Mouse (Mus musculus): ENCODE measurements around the gene Nlgn1. TPM values are rescaled to one million over a fixed set of nuclear protein-coding genes. Genes with fewer than 3 reads are reported as not detected.
A peak's percentile ranks its signal among the peaks of the same experiment; 100 is the strongest.

The Nlgn1 gene
- polyA plus RNA-seq, 1 experiment from 2014 or later, result 1.9 TPM

DNA sequence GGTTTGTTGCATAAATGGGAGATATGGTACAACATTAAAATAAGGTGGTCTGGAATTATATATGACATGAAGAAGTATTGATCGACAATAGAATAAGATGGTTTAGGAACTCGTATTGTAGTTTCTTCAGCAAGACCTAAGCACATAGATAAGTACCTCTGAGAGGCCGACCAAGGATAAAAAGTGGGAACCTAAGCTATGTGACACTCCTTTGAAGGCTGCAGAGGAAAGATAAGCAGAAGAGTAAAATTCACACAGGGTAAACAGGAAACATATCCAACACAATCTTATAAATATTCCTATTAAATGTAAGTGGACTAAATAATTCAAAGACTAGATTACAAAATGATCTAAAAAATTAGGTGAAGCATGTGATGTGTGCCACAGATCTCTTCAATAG, 151.2 kb downstream of the Nlgn1 start:
- Histone ChIP-seq H3K9ac (replicated peaks; ENCODE audit: low read length) (no peak overlapping the region), H3K4me1 (ENCODE audit: control insufficient read depth, insufficient read depth, low read length) (no peaks in the 10 kb centered on the region), H3K27ac (replicated peaks; ENCODE audit: low read depth, low read length) (no peak overlapping the region), H3K4me2 (ENCODE audit: low read depth, low read length) (no peak overlapping the region), H3K27me3 (ENCODE audit: control insufficient read depth, insufficient read depth, low read length) (no peaks in the 10 kb centered on the region), H3K4me3 (ENCODE audit: low read depth, low read length) (no peak overlapping the region), H3K36me3 (replicated peaks; ENCODE audit: control insufficient read depth, insufficient read depth, low read depth, low read length) (no peaks in the 10 kb centered on the region), H3K9me3 (replicated peaks; ENCODE audit: control insufficient read depth, low read length) (no peaks in the 10 kb centered on the region)
- 93% methylated on average over 3 of the region's 3 CpGs for WGBS
- DNase-seq (ENCODE audit: low spot score) (no peak), ATAC-seq (replicated peaks; ENCODE audit: insufficient number of reproducible peaks, low FRiP score, low TSS enrichment, low read depth) (no peak)

DNA sequence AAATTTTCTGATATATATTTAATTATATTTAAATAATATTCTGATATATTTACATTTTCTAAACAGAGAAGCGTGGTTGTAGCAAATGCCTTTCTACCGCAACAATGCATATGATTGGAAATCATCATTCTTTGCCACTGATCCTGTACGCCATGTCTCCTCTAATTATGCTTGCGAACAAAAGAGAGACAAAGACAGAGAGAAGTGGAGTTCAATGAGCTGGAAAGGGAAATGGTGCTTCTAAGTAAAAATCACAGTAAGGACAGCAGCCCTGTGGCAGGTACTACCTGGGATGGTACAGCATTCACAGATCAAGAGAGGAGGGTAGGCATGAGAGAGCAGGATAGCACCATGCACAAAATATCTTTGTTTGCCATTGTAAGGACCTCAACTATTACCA, 156.9 kb downstream of the Nlgn1 start:
- Histone ChIP-seq H3K27me3 (ENCODE audit: control insufficient read depth, insufficient read depth, low read length) (no peaks in the 10 kb centered on the region), H3K4me1 (ENCODE audit: control insufficient read depth, insufficient read depth, low read length) (no peaks in the 10 kb centered on the region), H3K27ac (replicated peaks; ENCODE audit: low read depth, low read length) (no peak overlapping the region), H3K4me3 (ENCODE audit: low read depth, low read length) (no peak overlapping the region), H3K9ac (replicated peaks; ENCODE audit: low read length) (no peak overlapping the region), H3K9me3 (replicated peaks; ENCODE audit: control insufficient read depth, low read length) (no peaks in the 10 kb centered on the region), H3K4me2 (ENCODE audit: low read depth, low read length) (no peak overlapping the region), H3K36me3 (replicated peaks; ENCODE audit: control insufficient read depth, insufficient read depth, low read depth, low read length) (no peaks in the 10 kb centered on the region)
- no peak for ATAC-seq (replicated peaks; ENCODE audit: insufficient number of reproducible peaks, low FRiP score, low TSS enrichment, low read depth)
- DNase-seq (ENCODE audit: low spot score), result no peak
- WGBS, result 91% methylated on average over 4 of the region's 4 CpGs

DNA sequence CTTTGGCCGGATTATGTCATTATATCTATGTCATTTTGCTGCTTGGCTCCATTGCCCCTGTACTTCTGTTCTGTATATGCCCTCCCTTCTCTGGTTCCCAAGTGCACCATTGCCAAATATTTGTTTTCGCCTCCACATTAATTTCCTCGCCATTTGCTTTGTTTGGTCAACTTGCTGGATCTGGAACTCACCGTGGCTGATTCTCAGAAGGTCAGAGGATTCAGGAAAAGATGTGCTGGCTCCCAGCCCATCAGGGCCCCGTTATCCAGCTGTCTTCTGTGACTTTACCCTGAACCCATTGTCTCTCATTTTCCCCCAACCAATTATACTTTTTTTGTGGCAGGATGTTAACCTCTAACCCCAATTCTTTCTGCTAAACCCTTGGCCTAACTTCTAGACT, 158.0 kb downstream of the Nlgn1 start:
- no peaks in the 10 kb centered on the region for H3K27me3 ChIP-seq (ENCODE audit: control insufficient read depth, insufficient read depth, low read length)
- no peaks in the 10 kb centered on the region for H3K36me3 ChIP-seq (replicated peaks; ENCODE audit: control insufficient read depth, insufficient read depth, low read depth, low read length)
- H3K9me3 ChIP-seq (replicated peaks; ENCODE audit: control insufficient read depth, low read length), result no peaks in the 10 kb centered on the region
- no peak overlapping the region for H3K27ac ChIP-seq (replicated peaks; ENCODE audit: low read depth, low read length)
- H3K4me1 ChIP-seq (ENCODE audit: control insufficient read depth, insufficient read depth, low read length), result no peaks in the 10 kb centered on the region
- H3K4me3 ChIP-seq (ENCODE audit: low read depth, low read length), result no peak overlapping the region
- H3K9ac ChIP-seq (replicated peaks; ENCODE audit: low read length), result no peak overlapping the region
- WGBS, result 60% methylated on average over 5 of the region's 5 CpGs
- no peak overlapping the region for H3K4me2 ChIP-seq (ENCODE audit: low read depth, low read length)
- no peak for ATAC-seq (replicated peaks; ENCODE audit: insufficient number of reproducible peaks, low FRiP score, low TSS enrichment, low read depth)
- DNase-seq (ENCODE audit: low spot score), result no peak

DNA sequence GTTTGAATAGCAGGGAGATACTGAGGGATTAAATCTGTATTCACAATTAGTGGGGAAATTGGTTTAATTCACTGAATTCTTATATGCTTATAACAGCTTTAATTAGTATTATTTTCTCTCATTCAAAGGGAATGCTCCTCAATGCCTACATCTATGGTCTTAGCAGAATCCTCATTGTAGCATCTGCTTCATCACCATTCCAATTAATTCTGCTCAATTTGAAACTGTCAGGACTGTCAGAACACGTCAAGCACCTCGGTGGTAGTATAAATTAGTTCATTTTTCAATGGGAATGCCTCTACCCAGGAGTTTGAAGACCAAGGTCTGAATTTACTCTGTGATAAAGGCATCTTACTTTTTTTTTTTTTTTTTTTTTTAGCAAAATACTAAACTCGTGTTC, 158.6 kb downstream of the Nlgn1 start:
- no peaks in the 10 kb centered on the region for H3K4me1 ChIP-seq (ENCODE audit: control insufficient read depth, insufficient read depth, low read length)
- 67% methylated on average over 3 of the region's 3 CpGs for WGBS
- no peaks in the 10 kb centered on the region for H3K27me3 ChIP-seq (ENCODE audit: control insufficient read depth, insufficient read depth, low read length)
- ATAC-seq (replicated peaks; ENCODE audit: insufficient number of reproducible peaks, low FRiP score, low TSS enrichment, low read depth), result no peak
- H3K27ac ChIP-seq (replicated peaks; ENCODE audit: low read depth, low read length), result no peak overlapping the region
- no peak overlapping the region for H3K9ac ChIP-seq (replicated peaks; ENCODE audit: low read length)
- H3K4me2 ChIP-seq (ENCODE audit: low read depth, low read length), result no peak overlapping the region
- H3K36me3 ChIP-seq (replicated peaks; ENCODE audit: control insufficient read depth, insufficient read depth, low read depth, low read length), result no peaks in the 10 kb centered on the region
- DNase-seq (ENCODE audit: low spot score), result no peak
- no peaks in the 10 kb centered on the region for H3K9me3 ChIP-seq (replicated peaks; ENCODE audit: control insufficient read depth, low read length)
- no peak overlapping the region for H3K4me3 ChIP-seq (ENCODE audit: low read depth, low read length)

DNA sequence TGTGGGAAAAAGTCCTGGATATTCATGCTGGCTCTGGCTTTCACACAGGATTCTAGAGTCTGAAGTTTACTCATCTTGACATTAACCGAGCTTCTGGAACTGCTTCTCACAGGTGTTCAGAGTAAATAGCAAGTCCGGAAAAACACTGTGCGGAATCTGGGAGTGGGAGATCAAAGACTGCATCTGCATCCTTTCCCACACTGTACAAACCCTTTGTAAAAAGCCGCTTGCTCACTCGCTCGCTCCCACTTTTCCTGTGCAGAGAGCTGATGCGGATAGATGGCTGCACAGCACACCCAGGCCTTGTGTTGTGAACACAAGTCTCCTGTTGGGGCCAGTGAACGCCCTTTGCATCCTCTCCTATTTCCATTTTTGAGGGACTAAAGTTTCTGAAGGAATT, 165.5 kb downstream of the Nlgn1 start:
- WGBS, result 81% methylated on average over 8 of the region's 8 CpGs
- Histone ChIP-seq H3K9ac (replicated peaks; ENCODE audit: low read length) (no peak overlapping the region), H3K4me2 (ENCODE audit: low read depth, low read length) (no peak overlapping the region), H3K36me3 (replicated peaks; ENCODE audit: control insufficient read depth, insufficient read depth, low read depth, low read length) (no peaks in the 10 kb centered on the region), H3K4me1 (ENCODE audit: control insufficient read depth, insufficient read depth, low read length) (no peaks in the 10 kb centered on the region), H3K9me3 (replicated peaks; ENCODE audit: control insufficient read depth, low read length) (no peaks in the 10 kb centered on the region), H3K27me3 (ENCODE audit: control insufficient read depth, insufficient read depth, low read length) (no peaks in the 10 kb centered on the region), H3K4me3 (ENCODE audit: low read depth, low read length) (no peak overlapping the region), H3K27ac (replicated peaks; ENCODE audit: low read depth, low read length) (no peak overlapping the region)
- ATAC-seq (replicated peaks; ENCODE audit: insufficient number of reproducible peaks, low FRiP score, low TSS enrichment, low read depth) (no peak), DNase-seq (ENCODE audit: low spot score) (no peak)

DNA sequence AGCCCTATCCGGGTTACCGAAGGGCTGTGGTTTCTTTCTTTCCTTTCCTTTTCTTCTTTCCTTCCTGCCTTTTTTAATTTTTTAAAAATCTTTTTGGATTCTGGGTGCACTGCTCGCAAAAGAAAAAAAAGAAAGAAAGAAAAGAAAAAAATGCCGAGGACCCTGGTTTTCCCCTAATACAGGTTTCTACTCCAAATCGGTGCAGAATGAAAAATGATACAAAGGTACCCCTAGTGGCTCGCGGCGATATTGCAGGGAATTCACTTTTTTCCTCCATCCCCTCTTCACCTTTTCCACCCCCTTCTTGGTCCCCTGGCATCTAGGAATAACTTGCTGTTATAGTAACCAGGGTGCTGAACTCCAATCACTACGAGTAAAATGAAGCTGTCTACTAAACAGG, 178.5 kb downstream of the Nlgn1 start:
- under 1% methylated on average over 9 of the region's 9 CpGs for WGBS
- Histone ChIP-seq H3K4me1 (ENCODE audit: control insufficient read depth, insufficient read depth, low read length) (no peaks in the 10 kb centered on the region), H3K9me3 (replicated peaks; ENCODE audit: control insufficient read depth, low read length) (no peaks in the 10 kb centered on the region), H3K4me2 (ENCODE audit: low read depth, low read length) (peak overlapping the region; percentile 80), H3K9ac (replicated peaks; ENCODE audit: low read length) (peak overlapping the region; percentile 35), H3K4me3 (ENCODE audit: low read depth, low read length) (peak overlapping the region; percentile 45), H3K27ac (replicated peaks; ENCODE audit: low read depth, low read length) (no peak overlapping the region), H3K36me3 (replicated peaks; ENCODE audit: control insufficient read depth, insufficient read depth, low read depth, low read length) (no peaks in the 10 kb centered on the region), H3K27me3 (ENCODE audit: control insufficient read depth, insufficient read depth, low read length) (no peaks in the 10 kb centered on the region)
- DNase-seq (ENCODE audit: low spot score) (peak; percentile 83), ATAC-seq (replicated peaks; ENCODE audit: insufficient number of reproducible peaks, low FRiP score, low TSS enrichment, low read depth) (no peak)

DNA sequence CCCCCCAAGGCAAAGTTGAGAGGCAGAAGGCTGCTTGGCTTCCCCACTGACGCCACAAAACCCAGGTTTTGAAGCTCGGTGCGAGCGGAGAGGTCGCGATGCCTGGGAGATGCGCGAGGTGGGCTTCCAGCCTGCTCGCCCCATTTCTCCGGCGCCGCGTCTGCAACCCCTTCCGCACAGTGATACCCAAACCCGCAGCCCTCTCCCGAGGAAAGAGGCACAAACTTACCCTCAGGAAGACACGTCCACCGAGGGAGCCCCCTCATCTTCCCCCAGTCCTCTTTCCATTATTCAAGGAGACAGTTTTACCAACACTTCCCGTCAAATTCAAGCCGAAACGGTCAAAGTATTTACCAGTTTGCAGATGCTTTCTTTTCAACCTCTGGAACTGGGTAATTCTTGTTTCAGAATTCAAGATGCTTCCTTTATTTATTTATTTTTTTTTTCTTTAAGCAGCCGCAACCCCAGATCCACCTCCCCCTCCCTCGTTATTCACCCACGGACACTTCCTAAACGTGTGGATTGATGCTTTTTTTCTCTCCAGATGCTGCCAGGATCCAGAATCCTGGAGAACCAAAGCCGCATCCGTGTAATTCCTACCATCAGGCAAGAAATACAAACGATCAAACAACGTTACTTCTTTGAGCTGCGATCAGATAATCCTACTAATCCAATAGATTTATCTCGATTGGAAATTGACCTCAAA, 179.1 kb downstream of the Nlgn1 start:
- Histone ChIP-seq H3K4me2 (ENCODE audit: low read depth, low read length) (peak overlapping the region; percentile 80), H3K27ac (replicated peaks; ENCODE audit: low read depth, low read length) (no peak overlapping the region), H3K27me3 (ENCODE audit: control insufficient read depth, insufficient read depth, low read length) (no peaks in the 10 kb centered on the region), H3K9ac (replicated peaks; ENCODE audit: low read length) (peak overlapping the region; percentile 35), H3K36me3 (replicated peaks; ENCODE audit: control insufficient read depth, insufficient read depth, low read depth, low read length) (no peaks in the 10 kb centered on the region), H3K4me1 (ENCODE audit: control insufficient read depth, insufficient read depth, low read length) (no peaks in the 10 kb centered on the region), H3K4me3 (ENCODE audit: low read depth, low read length) (peak overlapping the region; percentile 45), H3K9me3 (replicated peaks; ENCODE audit: control insufficient read depth, low read length) (no peaks in the 10 kb centered on the region)
- WGBS, result 2% methylated on average over 31 of the region's 31 CpGs
- no peak for ATAC-seq (replicated peaks; ENCODE audit: insufficient number of reproducible peaks, low FRiP score, low TSS enrichment, low read depth)
- DNase-seq (ENCODE audit: low spot score), result peak; percentile 26

DNA sequence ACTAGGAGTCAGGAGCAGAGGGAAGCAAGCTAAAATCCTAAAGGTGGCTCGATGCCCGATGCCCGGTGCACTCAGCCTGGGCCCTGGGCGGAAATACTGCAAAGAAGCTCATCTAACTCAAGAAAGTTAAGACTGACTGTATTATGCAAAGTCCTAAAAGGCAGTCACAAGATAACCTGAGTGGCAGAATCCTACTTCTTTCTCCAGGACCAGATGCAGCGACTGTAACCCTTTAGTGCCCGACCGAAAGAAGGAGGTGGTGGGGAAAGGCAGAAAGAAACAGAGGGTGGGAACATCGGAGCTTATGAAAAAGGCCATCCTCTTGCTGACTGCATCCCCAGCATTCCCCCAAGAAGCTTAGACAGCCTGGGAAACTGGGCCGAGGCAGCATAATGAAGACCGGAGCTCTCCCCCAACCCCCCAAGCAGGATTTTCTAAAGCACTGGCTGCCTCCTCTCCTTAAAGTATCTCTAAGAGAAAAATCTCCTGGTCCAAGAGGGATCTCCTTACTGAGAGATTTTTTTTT, 179.7 kb downstream of the Nlgn1 start:
- DNase-seq (ENCODE audit: low spot score), result peak; percentile 48
- under 1% methylated on average over 10 of the region's 10 CpGs for WGBS
- peak overlapping the region; percentile 45 for H3K4me3 ChIP-seq (ENCODE audit: low read depth, low read length)
- H3K4me1 ChIP-seq (ENCODE audit: control insufficient read depth, insufficient read depth, low read length), result no peaks in the 10 kb centered on the region
- H3K36me3 ChIP-seq (replicated peaks; ENCODE audit: control insufficient read depth, insufficient read depth, low read depth, low read length), result no peaks in the 10 kb centered on the region
- H3K9ac ChIP-seq (replicated peaks; ENCODE audit: low read length), result peak overlapping the region; percentile 33
- no peak for ATAC-seq (replicated peaks; ENCODE audit: insufficient number of reproducible peaks, low FRiP score, low TSS enrichment, low read depth)
- H3K9me3 ChIP-seq (replicated peaks; ENCODE audit: control insufficient read depth, low read length), result no peaks in the 10 kb centered on the region
- H3K4me2 ChIP-seq (ENCODE audit: low read depth, low read length), result peak overlapping the region; percentile 80
- H3K27me3 ChIP-seq (ENCODE audit: control insufficient read depth, insufficient read depth, low read length), result no peaks in the 10 kb centered on the region
- H3K27ac ChIP-seq (replicated peaks; ENCODE audit: low read depth, low read length), result no peak overlapping the region

All from embryonic facial prominence, embryonic 11.5 days (tissue).